Mouse (Mus musculus): ENCODE data around the gene Gm45062.

GRCm38 (mm10) chr6:8336487-8337390, 77.5 kb downstream of the Gm45062 start:
- no peak for TF ChIP-seq POLR2A (IDR thresholded peaks at IDR 0.05; ENCODE audit: insufficient read depth, low read length)
- TF ChIP-seq CTCF (IDR thresholded peaks at IDR 0.05; ENCODE audit: low read depth, low read length) = no peak

All from ES-Bruce4 (cell line).